Mouse (Mus musculus): ENCODE measurements around the gene Ercc6.

DNA sequence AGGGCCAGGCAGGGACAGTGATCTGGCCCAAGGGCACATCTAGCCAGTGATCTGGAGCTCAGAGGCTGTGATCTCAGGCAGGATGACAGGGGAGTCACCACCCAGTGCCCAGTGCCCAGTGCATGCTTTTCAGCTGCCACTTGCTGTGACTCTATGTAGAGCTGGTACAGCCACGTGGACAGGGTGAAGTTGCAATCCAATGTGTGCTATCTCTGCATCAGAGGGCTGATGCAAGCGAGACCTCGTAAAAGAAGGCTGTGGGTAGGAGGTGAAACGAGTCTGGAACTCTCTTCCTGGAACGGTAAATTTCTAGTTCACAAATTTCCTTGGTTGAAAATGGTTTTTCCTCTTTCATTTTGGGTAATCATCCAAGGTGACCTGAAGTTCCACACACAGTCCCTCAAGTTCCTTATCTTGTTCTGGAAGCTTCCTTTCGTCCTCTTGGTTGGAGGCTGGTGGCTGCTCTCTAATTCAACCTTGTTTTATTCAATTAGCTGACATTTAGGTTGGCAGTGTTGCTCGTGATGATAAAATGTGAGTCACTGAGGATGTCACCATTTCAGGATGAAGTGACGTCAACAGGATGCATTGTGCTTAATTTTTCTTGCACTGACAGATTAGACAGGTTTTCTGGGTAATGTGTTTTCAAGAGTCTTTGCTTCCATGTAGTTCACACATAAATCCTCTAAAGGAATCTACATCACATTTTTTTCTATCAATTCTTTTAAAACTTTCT is 17.0 kb upstream of the Ercc6 start:
- TF ChIP-seq POLR2A (IDR thresholded peaks at IDR 0.05; ENCODE audit: control insufficient read depth, extremely low read depth, insufficient read depth, low read length, poor library complexity), result no peak
- no peak for TF ChIP-seq CTCF (IDR thresholded peaks at IDR 0.05; ENCODE audit: borderline replicate concordance, control insufficient read depth, extremely low read depth, insufficient read depth, low read length, poor library complexity)
